Comparison of ENCODE assay signal across 7 mouse cellular contexts in the genomic region with DNA sequence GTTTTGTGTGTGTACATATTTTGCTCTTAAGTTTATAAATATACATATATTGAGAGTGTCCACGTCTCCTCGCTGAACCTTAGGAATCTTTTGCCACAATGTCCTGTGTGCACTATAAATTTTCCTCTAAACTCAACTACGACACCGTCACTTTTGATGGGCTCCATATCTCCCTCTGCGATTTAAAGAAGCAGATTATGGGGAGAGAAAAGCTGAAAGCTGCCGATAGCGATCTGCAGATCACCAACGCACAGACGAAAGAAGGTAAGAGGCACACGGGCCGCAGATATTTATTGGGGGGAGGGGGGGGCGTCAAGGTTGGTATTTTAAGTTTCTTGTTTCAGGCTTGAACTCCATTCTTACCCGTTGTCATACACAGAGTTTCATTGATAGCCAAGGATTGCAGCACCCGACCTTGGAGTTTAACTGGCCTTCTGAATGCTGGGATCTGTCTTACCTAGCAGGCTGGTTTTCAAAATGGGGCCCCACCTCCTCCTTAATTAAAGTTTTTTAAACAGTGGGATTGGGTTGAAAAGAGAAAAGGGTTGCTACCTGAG. TPM values are rescaled to one million over a fixed set of nuclear protein-coding genes. Genes with fewer than 3 reads are reported as not detected.
DNase-seq lines count a peak whose midpoint lies in the region; ATAC-seq and TF ChIP-seq lines count a peak whose summit lies in the region.

No protein-coding gene starts in this region.

- TF ChIP-seq CTCF in cortical plate, adult 2 months (IDR thresholded peaks at IDR 0.05; ENCODE audit: extremely low read depth, insufficient read depth, low read length) = no peak

- no peak for DNase-seq in intestine, embryonic 14.5 days (ENCODE audit: low spot score)
- DNase-seq in spleen, postnatal 4 days (ENCODE audit: low spot score in 2 of 2) = no peak
- DNase-seq in frontal cortex, postnatal 36 days (ENCODE audit: low spot score in 2 of 2) = no peak

- H3K9me3 ChIP-seq in megakaryocyte, embryonic 14.5 days = no peaks in the 10 kb centered on the region
- H3K9me3 ChIP-seq in intestine, embryonic 14.5 days (ENCODE audit: control insufficient read depth, low read length) = no peaks in the 10 kb centered on the region
- no peaks in the 10 kb centered on the region for H3K9me3 ChIP-seq in neural tube, embryonic 12.5 days

- H3K9ac ChIP-seq in intestine, embryonic 14.5 days (ENCODE audit: low read length) = peak overlapping the region; percentile 100
- peak overlapping the region; percentile 100 for H3K9ac ChIP-seq in neural tube, embryonic 12.5 days

- no peak for TF ChIP-seq POLR2A in cortical plate, adult 2 months (IDR thresholded peaks at IDR 0.05; ENCODE audit: extremely low read depth, insufficient read depth, low read length)

- under 1% methylated on average over 14 of the region's 14 CpGs for WGBS in intestine, embryonic 14.5 days
- under 1% methylated on average over 14 of the region's 14 CpGs for WGBS in neural tube, embryonic 12.5 days

- peak overlapping the region; percentile 98 for H3K4me3 ChIP-seq in megakaryocyte, embryonic 14.5 days (replicated peaks)
- H3K4me3 ChIP-seq in cortical plate, adult 2 months (ENCODE audit: insufficient read depth, low read length) = peak overlapping the region; percentile 65
- peak overlapping the region; percentile 95 for H3K4me3 ChIP-seq in intestine, embryonic 14.5 days (ENCODE audit: low read depth, low read length)
- H3K4me3 ChIP-seq in neural tube, embryonic 12.5 days = peak overlapping the region; percentile 100

- H3K4me2 ChIP-seq in intestine, embryonic 14.5 days (ENCODE audit: low read length) = peak overlapping the region; percentile 87
- H3K4me2 ChIP-seq in neural tube, embryonic 12.5 days (replicated peaks) = peak overlapping the region; percentile 96

- H3K36me3 ChIP-seq in megakaryocyte, embryonic 14.5 days (replicated peaks; ENCODE audit: low read length) = peaks cover 25% of the 10 kb centered on the region
- peaks cover 27% of the 10 kb centered on the region for H3K36me3 ChIP-seq in intestine, embryonic 14.5 days (ENCODE audit: control insufficient read depth, insufficient read depth, low read length)
- peaks cover 7% of the 10 kb centered on the region; the same call in 1 of the 2 replicates for H3K36me3 ChIP-seq in neural tube, embryonic 12.5 days

- ATAC-seq in megakaryocyte, adult 5-6 weeks (ENCODE audit: poor library complexity, severe bottlenecking) = no peak
- ATAC-seq in intestine, embryonic 14.5 days (replicated peaks; ENCODE audit: low FRiP score, low TSS enrichment, low read depth) = no peak
- ATAC-seq in neural tube, embryonic 12.5 days (ENCODE audit: low FRiP score, low read depth) = no peak

- H3K27me3 ChIP-seq in megakaryocyte, embryonic 14.5 days (replicated peaks) = no peaks in the 10 kb centered on the region
- no peaks in the 10 kb centered on the region for H3K27me3 ChIP-seq in intestine, embryonic 14.5 days (replicated peaks; ENCODE audit: control insufficient read depth, insufficient read depth, low read length)
- H3K27me3 ChIP-seq in neural tube, embryonic 12.5 days (replicated peaks) = no peaks in the 10 kb centered on the region

- peaks cover 38% of the 10 kb centered on the region for H3K4me1 ChIP-seq in megakaryocyte, embryonic 14.5 days
- peaks cover 5% of the 10 kb centered on the region for H3K4me1 ChIP-seq in cortical plate, adult 2 months (ENCODE audit: control insufficient read depth, insufficient read depth, low read length)
- peaks cover 22% of the 10 kb centered on the region for H3K4me1 ChIP-seq in intestine, embryonic 14.5 days (replicated peaks; ENCODE audit: control insufficient read depth, insufficient read depth, low read length)
- H3K4me1 ChIP-seq in neural tube, embryonic 12.5 days = peaks cover 22% of the 10 kb centered on the region

- peak overlapping the region; percentile 93; the same call in 1 of the 2 replicates for H3K27ac ChIP-seq in cortical plate, adult 2 months (ENCODE audit: insufficient read depth, low read length)
- H3K27ac ChIP-seq in intestine, embryonic 14.5 days (ENCODE audit: low read depth) = 0 out of 2 replicates have a peak overlapping the region, but pooled peaks have one; percentile 94
- H3K27ac ChIP-seq in neural tube, embryonic 12.5 days = no peak overlapping the region

RNA-seq across cellular contexts. Expression of a gene that starts 5.5 kb away (rescaled TPM):
- polyA plus RNA-seq in megakaryocyte, embryonic 14.5 days (2012; ENCODE audit: insufficient read depth, low replicate concordance) = 9.4 and 48.6 TPM in 2 replicates
- 66.1 and 83.1 TPM in 2 replicates for total RNA-seq in megakaryocyte, adult 5-6 weeks (2015)
- 36.8 and 50.8 TPM in 2 replicates for total RNA-seq in megakaryocyte, adult 5-6 weeks (2017)
- polyA plus RNA-seq in cortical plate, adult 2 months (2012; rRNA removed) = 51.5 and 51.7 TPM in 2 replicates
- polyA plus RNA-seq in intestine, embryonic 14.5 days (2014; fragmentation: Nextera tagmentation; extraction: Ambion mirVana) = 30.2 and 32.6 TPM in 2 replicates
- polyA plus RNA-seq in neural tube, embryonic 12.5 days (2016; fragmentation: Nextera tagmentation; extraction: Ambion mirVana) = 31.9 and 36.2 TPM in 2 replicates
